Mouse (Mus musculus): Measurements from ENCODE around the gene Zfp282. TPM values are rescaled to one million over a fixed set of nuclear protein-coding genes. Genes with fewer than 3 reads are reported as not detected.
A peak's percentile ranks its signal among the peaks of the same experiment; 100 is the strongest.

The Zfp282 gene
- polyA plus RNA-seq, 1 experiment from 2014 or later = 2.4 TPM

GRCm38 (mm10) chr6:47918768-47919274 is 41.8 kb downstream of the Zfp282 start:
- DNase-seq (no peak), ATAC-seq (no peak)
- TF ChIP-seq EP300 (IDR thresholded peaks at IDR 0.05; ENCODE audit: low read depth) (no peak), CTCF (IDR thresholded peaks at IDR 0.05; ENCODE audit: low read depth) (no peak)
- Histone ChIP-seq H3K4me1 (ENCODE audit: insufficient read depth) (peaks cover 17% of the 10 kb centered on the region), H3K27me3 (ENCODE audit: insufficient read depth, low read length) (no peaks in the 10 kb centered on the region), H3K9ac (replicated peaks) (no peak overlapping the region), H3K27ac (ENCODE audit: low read depth) (no peak overlapping the region), H3K4me3 (ENCODE audit: low read depth, low read length) (no peak overlapping the region), H3K4me2 (ENCODE audit: low read depth, low read length) (no peak overlapping the region), H3K9me3 (ENCODE audit: low read length) (no peaks in the 10 kb centered on the region), H3K36me3 (replicated peaks; ENCODE audit: insufficient read depth, low read length) (peaks cover 4% of the 10 kb centered on the region; the same call in 1 of the 2 replicates)
- WGBS (ENCODE audit: insufficient replicate concordance) = 76% methylated on average over 3 of the region's 3 CpGs

- DNase-seq (no peak), ATAC-seq (peak; percentile 11)
- H3K4me1 ChIP-seq (ENCODE audit: insufficient read depth) = peaks cover 17% of the 10 kb centered on the region
- H3K4me3 ChIP-seq (ENCODE audit: low read depth, low read length) = peak overlapping the region; percentile 88
- H3K36me3 ChIP-seq (replicated peaks; ENCODE audit: insufficient read depth, low read length) = peaks cover 4% of the 10 kb centered on the region; the same call in 1 of the 2 replicates
- no peaks in the 10 kb centered on the region for H3K27me3 ChIP-seq (ENCODE audit: insufficient read depth, low read length)
- no peaks in the 10 kb centered on the region for H3K9me3 ChIP-seq (ENCODE audit: low read length)
- TF ChIP-seq EP300 (IDR thresholded peaks at IDR 0.05; ENCODE audit: low read depth) (no peak), CTCF (IDR thresholded peaks at IDR 0.05; ENCODE audit: low read depth) (no peak)
- peak overlapping the region; percentile 81 for H3K4me2 ChIP-seq (ENCODE audit: low read depth, low read length)
- H3K9ac ChIP-seq (replicated peaks) = peak overlapping the region; percentile 86
- peak overlapping the region; percentile 99 for H3K27ac ChIP-seq (ENCODE audit: low read depth)
- 30% methylated on average over 11 of the region's 11 CpGs for WGBS (ENCODE audit: insufficient replicate concordance)
These were observed 42.8 kb downstream of the Zfp282 start for GRCm38 (mm10) chr6:47919646-47920446.

GRCm38 (mm10) chr6:47920447-47921340 is 43.7 kb downstream of the Zfp282 start, which contains the start of gene Zfp212:
Gene Zfp212, plus strand, starts transcription at chr6:47920476.
- no peak for TF ChIP-seq EP300 (IDR thresholded peaks at IDR 0.05; ENCODE audit: low read depth)
- TF ChIP-seq CTCF (IDR thresholded peaks at IDR 0.05; ENCODE audit: low read depth) = peak; percentile 75
- Histone ChIP-seq H3K4me2 (ENCODE audit: low read depth, low read length) (peak within 1 kb of the TSS; percentile 81), H3K9me3 (ENCODE audit: low read length) (no peaks in the 10 kb centered on the region), H3K36me3 (replicated peaks; ENCODE audit: insufficient read depth, low read length) (peaks cover 4% of the 10 kb centered on the region; the same call in 1 of the 2 replicates), H3K4me3 (ENCODE audit: low read depth, low read length) (peak within 1 kb of the TSS; percentile 88), H3K4me1 (ENCODE audit: insufficient read depth) (peaks cover 17% of the 10 kb centered on the region), H3K9ac (replicated peaks) (peak within 1 kb of the TSS; percentile 86), H3K27me3 (ENCODE audit: insufficient read depth, low read length) (no peaks in the 10 kb centered on the region), H3K27ac (ENCODE audit: low read depth) (peak within 1 kb of the TSS; percentile 99)
- under 1% methylated on average over 65 of the region's 67 CpGs for WGBS (ENCODE audit: insufficient replicate concordance)
- DNase-seq (peak; percentile 94), ATAC-seq (peak; percentile 95)

GRCm38 (mm10) chr6:47942461-47942860 is 65.5 kb downstream of the Zfp282 start:
- H3K4me3 ChIP-seq (ENCODE audit: low read depth, low read length) = peak overlapping the region; percentile 52
- WGBS (ENCODE audit: insufficient replicate concordance) = 48% methylated on average over 12 of the region's 12 CpGs
- ATAC-seq = peak; percentile 18; the same call in 1 of the 2 replicates
- no peaks in the 10 kb centered on the region for H3K27me3 ChIP-seq (ENCODE audit: insufficient read depth, low read length)
- H3K27ac ChIP-seq (ENCODE audit: low read depth) = no peak overlapping the region
- H3K9ac ChIP-seq (replicated peaks) = peak overlapping the region; percentile 69
- H3K4me2 ChIP-seq (ENCODE audit: low read depth, low read length) = peak overlapping the region; percentile 85
- TF ChIP-seq EP300 (IDR thresholded peaks at IDR 0.05; ENCODE audit: low read depth) = no peak
- peaks cover 15% of the 10 kb centered on the region for H3K4me1 ChIP-seq (ENCODE audit: insufficient read depth)
- H3K36me3 ChIP-seq (replicated peaks; ENCODE audit: insufficient read depth, low read length) = peaks cover 4% of the 10 kb centered on the region
- DNase-seq = no peak
- no peaks in the 10 kb centered on the region for H3K9me3 ChIP-seq (ENCODE audit: low read length)

GRCm38 (mm10) chr6:47943021-47943691 is 66.2 kb downstream of the Zfp282 start:
- WGBS (ENCODE audit: insufficient replicate concordance) = 16% methylated on average over 48 of the region's 64 CpGs
- H3K27ac ChIP-seq (ENCODE audit: low read depth) = 0 out of 2 replicates have a peak overlapping the region, but pooled peaks have one; percentile 26
- no peaks in the 10 kb centered on the region for H3K27me3 ChIP-seq (ENCODE audit: insufficient read depth, low read length)
- peaks cover 4% of the 10 kb centered on the region for H3K36me3 ChIP-seq (replicated peaks; ENCODE audit: insufficient read depth, low read length)
- H3K4me1 ChIP-seq (ENCODE audit: insufficient read depth) = peaks cover 15% of the 10 kb centered on the region
- peak overlapping the region; percentile 52 for H3K4me3 ChIP-seq (ENCODE audit: low read depth, low read length)
- H3K9ac ChIP-seq (replicated peaks) = peak overlapping the region; percentile 69
- ATAC-seq (peak; percentile 92), DNase-seq (peak; percentile 82)
- H3K9me3 ChIP-seq (ENCODE audit: low read length) = no peaks in the 10 kb centered on the region
- peak; percentile 67 for TF ChIP-seq CTCF (IDR thresholded peaks at IDR 0.05; ENCODE audit: low read depth)
- no peak for TF ChIP-seq EP300 (IDR thresholded peaks at IDR 0.05; ENCODE audit: low read depth)
- peak overlapping the region; percentile 85 for H3K4me2 ChIP-seq (ENCODE audit: low read depth, low read length)
